Mouse (Mus musculus): ENCODE measurements at regions not wholly inside any gene's neighbourhood (a gene's known extent, or its start where the extent isn't known, plus 50 kb on each side); places are given as distances from the start of the nearest gene placed in this dataset.

DNA sequence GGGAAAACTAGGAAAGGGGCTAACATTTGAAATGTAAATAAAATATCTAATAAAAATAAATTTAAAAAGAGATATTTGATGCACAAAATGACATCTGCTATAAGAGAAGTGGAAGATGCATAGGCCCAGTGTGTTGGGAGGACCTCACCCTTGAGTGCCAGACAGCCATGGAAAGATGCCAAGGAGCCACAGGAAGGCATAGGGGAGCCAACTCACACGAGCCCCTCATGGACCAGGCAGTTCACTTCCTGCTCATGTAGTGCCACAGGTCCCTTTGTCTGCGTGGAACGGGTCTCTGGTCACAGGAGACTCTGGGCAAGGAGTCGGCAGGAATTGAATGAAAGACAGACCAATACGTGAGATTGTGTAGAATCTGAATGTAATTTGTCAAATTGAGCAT, 152.0 kb downstream of the Med10 start:
- Histone ChIP-seq H3K79me2 (ENCODE audit: control insufficient read depth, insufficient read depth, low read length) (no peaks in the 10 kb centered on the region), H3K4me3 (ENCODE audit: insufficient read depth, low read depth, low read length) (no peak overlapping the region), H3K4me1 (ENCODE audit: control insufficient read depth, insufficient read depth, low read length) (no peaks in the 10 kb centered on the region), H3K9ac (ENCODE audit: low read depth, low read length) (no peak overlapping the region), H3K27me3 (ENCODE audit: control insufficient read depth, insufficient read depth, low read length) (no peaks in the 10 kb centered on the region), H3K27ac (replicated peaks; ENCODE audit: insufficient read depth, low read depth, low read length) (no peak overlapping the region), H3K36me3 (ENCODE audit: control insufficient read depth, insufficient read depth, low read length) (no peaks in the 10 kb centered on the region)
- TF ChIP-seq POLR2A (IDR thresholded peaks at IDR 0.05; ENCODE audit: extremely low read depth, insufficient read depth, low read length): no peak
- TF ChIP-seq CTCF (IDR thresholded peaks at IDR 0.05; ENCODE audit: low read depth, low read length): no peak
- WGBS: 68% methylated on average over 5 of the region's 5 CpGs
- DNase-seq (ENCODE audit: extremely low read depth, low read depth, low spot score): no peak

DNA sequence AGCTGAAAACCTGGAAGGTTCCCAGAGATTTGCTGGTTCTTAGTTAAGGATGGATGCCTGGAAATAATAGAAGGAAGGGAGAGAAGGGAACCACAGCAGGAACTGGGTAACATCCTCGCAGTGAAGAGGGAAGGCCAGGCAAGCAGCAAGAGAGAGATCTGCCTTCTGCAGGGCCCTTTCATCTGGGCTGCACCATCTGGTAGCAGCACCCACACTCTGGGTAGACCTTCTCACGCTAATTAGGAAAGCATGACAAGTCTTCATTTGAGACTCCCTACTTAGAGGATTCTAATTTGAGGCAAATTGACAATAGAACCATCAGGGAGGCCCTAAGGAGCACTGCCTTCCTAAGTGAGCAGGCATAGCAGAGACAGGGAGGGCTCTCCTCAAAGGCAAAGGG, 153.3 kb downstream of the Med10 start:
- no peak overlapping the region for H3K9ac ChIP-seq (ENCODE audit: low read depth, low read length)
- no peaks in the 10 kb centered on the region for H3K79me2 ChIP-seq (ENCODE audit: control insufficient read depth, insufficient read depth, low read length)
- H3K27me3 ChIP-seq (ENCODE audit: control insufficient read depth, insufficient read depth, low read length): no peaks in the 10 kb centered on the region
- H3K36me3 ChIP-seq (ENCODE audit: control insufficient read depth, insufficient read depth, low read length): no peaks in the 10 kb centered on the region
- no peak overlapping the region for H3K27ac ChIP-seq (replicated peaks; ENCODE audit: insufficient read depth, low read depth, low read length)
- no peaks in the 10 kb centered on the region for H3K4me1 ChIP-seq (ENCODE audit: control insufficient read depth, insufficient read depth, low read length)
- 58% methylated on average over 2 of the region's 2 CpGs for WGBS
- H3K4me3 ChIP-seq (ENCODE audit: insufficient read depth, low read depth, low read length): no peak overlapping the region
- DNase-seq (ENCODE audit: extremely low read depth, low read depth, low spot score): no peak
- TF ChIP-seq POLR2A (IDR thresholded peaks at IDR 0.05; ENCODE audit: extremely low read depth, insufficient read depth, low read length) (no peak), CTCF (IDR thresholded peaks at IDR 0.05; ENCODE audit: low read depth, low read length) (no peak)

DNA sequence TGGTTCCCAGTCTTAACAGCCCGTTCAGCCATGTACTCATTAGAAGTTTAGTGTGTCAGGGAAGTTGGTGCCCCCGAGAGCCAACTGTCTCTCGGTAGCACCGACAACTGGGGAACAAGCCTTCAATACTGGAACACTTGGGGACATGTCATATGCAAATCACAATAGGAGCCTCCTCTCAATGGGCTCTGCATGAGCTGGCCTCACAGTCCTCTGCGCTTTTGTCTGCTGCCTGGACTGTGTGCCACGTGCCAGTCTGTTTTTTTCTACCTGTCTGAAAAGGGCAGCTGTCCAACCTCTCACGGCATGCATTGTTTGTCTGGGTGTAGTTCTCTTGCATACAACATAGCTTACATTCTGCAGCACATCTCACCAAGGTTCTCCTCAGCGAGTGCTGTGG, 161.7 kb downstream of the Med10 start:
- DNase-seq (ENCODE audit: extremely low read depth, low read depth, low spot score): no peak
- H3K4me3 ChIP-seq (ENCODE audit: insufficient read depth, low read depth, low read length): no peak overlapping the region
- H3K27ac ChIP-seq (replicated peaks; ENCODE audit: insufficient read depth, low read depth, low read length): no peak overlapping the region
- H3K36me3 ChIP-seq (ENCODE audit: control insufficient read depth, insufficient read depth, low read length): no peaks in the 10 kb centered on the region
- WGBS: 82% methylated on average over 8 of the region's 8 CpGs
- H3K79me2 ChIP-seq (ENCODE audit: control insufficient read depth, insufficient read depth, low read length): no peaks in the 10 kb centered on the region
- TF ChIP-seq POLR2A (IDR thresholded peaks at IDR 0.05; ENCODE audit: extremely low read depth, insufficient read depth, low read length): no peak
- TF ChIP-seq CTCF (IDR thresholded peaks at IDR 0.05; ENCODE audit: low read depth, low read length): no peak
- H3K4me1 ChIP-seq (ENCODE audit: control insufficient read depth, insufficient read depth, low read length): no peaks in the 10 kb centered on the region
- H3K27me3 ChIP-seq (ENCODE audit: control insufficient read depth, insufficient read depth, low read length): no peaks in the 10 kb centered on the region
- no peak overlapping the region for H3K9ac ChIP-seq (ENCODE audit: low read depth, low read length)

DNA sequence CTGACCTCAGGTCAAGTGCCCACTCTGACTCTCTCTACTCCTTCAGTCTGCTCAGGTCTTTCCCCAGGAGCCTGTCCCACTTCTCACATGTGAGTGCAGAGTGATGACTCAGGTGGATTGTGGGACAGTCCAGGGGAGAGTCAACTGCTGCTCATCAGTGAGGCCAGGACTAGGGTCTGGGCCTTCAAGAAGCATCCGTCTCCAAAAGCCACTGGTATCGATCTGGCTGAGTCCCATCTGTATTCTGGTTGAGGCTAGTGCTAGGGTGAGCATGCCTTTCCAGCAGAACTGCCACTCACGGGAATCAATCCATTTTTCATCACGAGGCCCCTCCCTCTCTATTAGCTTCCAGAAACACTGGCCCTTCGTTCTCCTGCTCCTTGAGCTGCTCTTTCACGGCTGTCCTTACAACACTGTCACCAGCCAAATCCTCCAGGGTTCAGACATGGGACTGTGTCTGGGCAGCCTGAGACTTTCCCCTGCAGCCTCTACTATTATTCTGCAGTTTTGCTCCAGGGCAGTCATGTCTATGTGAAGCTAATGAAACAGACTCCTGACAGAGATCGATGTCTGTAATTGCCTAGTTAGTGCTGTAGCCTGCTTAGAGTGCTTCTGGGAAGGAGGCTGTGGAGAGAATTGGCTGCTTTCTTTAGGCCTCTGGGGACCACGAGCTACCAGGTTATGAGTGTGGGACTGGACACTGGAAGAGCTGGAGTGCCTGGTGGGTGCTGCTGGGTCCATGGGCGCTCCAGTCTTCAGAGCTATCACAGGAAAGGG, 169.3 kb downstream of the Med10 start:
- no peak for DNase-seq (ENCODE audit: extremely low read depth, low read depth, low spot score)
- Histone ChIP-seq H3K36me3 (ENCODE audit: control insufficient read depth, insufficient read depth, low read length) (no peaks in the 10 kb centered on the region), H3K27ac (replicated peaks; ENCODE audit: insufficient read depth, low read depth, low read length) (no peak overlapping the region), H3K4me1 (ENCODE audit: control insufficient read depth, insufficient read depth, low read length) (no peaks in the 10 kb centered on the region), H3K9ac (ENCODE audit: low read depth, low read length) (no peak overlapping the region), H3K4me3 (ENCODE audit: insufficient read depth, low read depth, low read length) (no peak overlapping the region), H3K79me2 (ENCODE audit: control insufficient read depth, insufficient read depth, low read length) (no peaks in the 10 kb centered on the region), H3K27me3 (ENCODE audit: control insufficient read depth, insufficient read depth, low read length) (no peaks in the 10 kb centered on the region)
- 75% methylated on average over 9 of the region's 9 CpGs for WGBS
- no peak for TF ChIP-seq POLR2A (IDR thresholded peaks at IDR 0.05; ENCODE audit: extremely low read depth, insufficient read depth, low read length)
- TF ChIP-seq CTCF (IDR thresholded peaks at IDR 0.05; ENCODE audit: low read depth, low read length): no peak

GRCm38 (mm10) chr13:69974835-69975234, 172.6 kb downstream of the Med10 start:
- Histone ChIP-seq H3K79me2 (ENCODE audit: control insufficient read depth, insufficient read depth, low read length) (no peaks in the 10 kb centered on the region), H3K27me3 (ENCODE audit: control insufficient read depth, insufficient read depth, low read length) (no peaks in the 10 kb centered on the region), H3K9ac (ENCODE audit: low read depth, low read length) (no peak overlapping the region), H3K36me3 (ENCODE audit: control insufficient read depth, insufficient read depth, low read length) (no peaks in the 10 kb centered on the region), H3K4me3 (ENCODE audit: insufficient read depth, low read depth, low read length) (no peak overlapping the region), H3K27ac (replicated peaks; ENCODE audit: insufficient read depth, low read depth, low read length) (no peak overlapping the region), H3K4me1 (ENCODE audit: control insufficient read depth, insufficient read depth, low read length) (no peaks in the 10 kb centered on the region)
- no peak for TF ChIP-seq POLR2A (IDR thresholded peaks at IDR 0.05; ENCODE audit: extremely low read depth, insufficient read depth, low read length)
- TF ChIP-seq CTCF (IDR thresholded peaks at IDR 0.05; ENCODE audit: low read depth, low read length): no peak
- WGBS: 75% methylated on average over 5 of the region's 5 CpGs
- DNase-seq (ENCODE audit: extremely low read depth, low read depth, low spot score): no peak

- no peak for DNase-seq (ENCODE audit: extremely low read depth, low read depth, low spot score)
- no peaks in the 10 kb centered on the region for H3K27me3 ChIP-seq (ENCODE audit: control insufficient read depth, insufficient read depth, low read length)
- no peak overlapping the region for H3K27ac ChIP-seq (replicated peaks; ENCODE audit: insufficient read depth, low read depth, low read length)
- TF ChIP-seq POLR2A (IDR thresholded peaks at IDR 0.05; ENCODE audit: extremely low read depth, insufficient read depth, low read length): no peak
- no peak for TF ChIP-seq CTCF (IDR thresholded peaks at IDR 0.05; ENCODE audit: low read depth, low read length)
- WGBS: 77% methylated on average over 1 of the region's 1 CpGs
- no peaks in the 10 kb centered on the region for H3K36me3 ChIP-seq (ENCODE audit: control insufficient read depth, insufficient read depth, low read length)
- no peaks in the 10 kb centered on the region for H3K4me1 ChIP-seq (ENCODE audit: control insufficient read depth, insufficient read depth, low read length)
- no peak overlapping the region for H3K9ac ChIP-seq (ENCODE audit: low read depth, low read length)
- no peak overlapping the region for H3K4me3 ChIP-seq (ENCODE audit: insufficient read depth, low read depth, low read length)
- H3K79me2 ChIP-seq (ENCODE audit: control insufficient read depth, insufficient read depth, low read length): no peaks in the 10 kb centered on the region
Observed at GRCm38 (mm10) chr13:69984159-69984558, 182.0 kb downstream of the Med10 start.

Data from liver, adult 2 months (tissue).